Mouse (Mus musculus) midbrain, embryonic 13.5 days (tissue): Measurements from ENCODE around the gene Scube2. TPM values are rescaled to one million over a fixed set of nuclear protein-coding genes. Genes with fewer than 3 reads are reported as not detected.

Source experiments
- ATAC-seq: fragments of 200-750 bp; cut with Nextera tagmentation; 2 replicates; pipeline ENCODE4 v1.8.0; 2017; ENCODE audit warnings: mild to moderate bottlenecking, moderate TSS enrichment, moderate library complexity
- H3K27ac ChIP-seq: fragments of 300-500 bp; sonication (generic); 2 replicates; pipeline ENCODE4 v1.5.1; 2015; ENCODE audit warnings: inconsistent platforms, mild to moderate bottlenecking, moderate library complexity
- H3K27me3 ChIP-seq: fragments of 300-500 bp; sonication (generic); 2 replicates; pipeline ENCODE4 v1.6.1; 2015; ENCODE audit warnings: mild to moderate bottlenecking, inconsistent platforms
- H3K36me3 ChIP-seq: fragments of 300-500 bp; sonication (generic); 2 replicates; pipeline ENCODE4 v1.6.1; 2015; ENCODE audit warnings: mild to moderate bottlenecking, inconsistent platforms
- H3K4me1 ChIP-seq: fragments of 300-500 bp; sonication (generic); replicated peaks from 2 replicates; pipeline ENCODE4 v1.6.1; 2015; ENCODE audit warnings: inconsistent platforms
- H3K4me2 ChIP-seq: fragments of 300-500 bp; sonication (generic); replicated peaks from 2 replicates; pipeline ENCODE4 v1.6.1; 2015; ENCODE audit warnings: moderate library complexity, mild to moderate bottlenecking, inconsistent platforms
- H3K4me3 ChIP-seq: fragments of 300-500 bp; sonication (generic); replicated peaks from 2 replicates; pipeline ENCODE4 v1.5.1; 2015; ENCODE audit warnings: mild to moderate bottlenecking, inconsistent platforms
- H3K9ac ChIP-seq: fragments of 300-500 bp; sonication (generic); replicated peaks from 2 replicates; pipeline ENCODE4 v1.6.1; 2015; ENCODE audit warnings: mild to moderate bottlenecking, inconsistent platforms
- H3K9me3 ChIP-seq: fragments of 300-500 bp; sonication (generic); 2 replicates; pipeline ENCODE4 v1.6.1; 2016; ENCODE audit warnings: mild to moderate bottlenecking, inconsistent platforms
- WGBS: fragments of 180-500 bp; shearing (Covaris S2); methylation state at CpG from one replicate; pipeline ENCODE4 v1.1.7; 2015; 5-methylcytosine and 5-hydroxymethylcytosine counted together
- polyA plus RNA-seq: library from polyadenylated mRNA; unstranded; fragments of >200 nt; fragmentation: Nextera tagmentation; extraction: Ambion mirVana; gene quantifications from 2 replicates; pipeline ENCODE4 v1.2.1, GENCODE M21; 2015

The Scube2 gene
- polyA plus RNA-seq, 1 experiment from 2014 or later, result 1.7 TPM

DNA sequence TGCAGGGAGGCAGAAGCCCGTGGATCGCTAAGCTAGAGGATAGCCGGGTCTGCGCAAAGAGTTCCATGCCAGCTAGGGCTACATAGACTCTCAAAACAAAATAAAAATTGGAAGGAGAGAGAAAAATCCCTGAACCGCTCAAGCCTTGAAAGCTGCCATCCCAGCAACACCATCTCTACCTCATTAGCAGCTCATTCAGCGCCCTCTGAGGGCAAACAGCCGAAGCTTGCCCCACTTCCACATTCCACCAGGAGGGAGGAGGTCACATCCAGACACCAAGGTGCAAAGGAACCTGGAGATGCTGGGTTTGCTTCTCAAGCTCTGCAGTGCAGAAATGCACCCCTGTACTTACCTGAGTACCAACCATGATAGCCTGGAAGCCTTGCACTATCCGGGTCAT lies 10.6 kb upstream of the Scube2 start:
- 84% methylated on average over 8 of the region's 8 CpGs for WGBS
- ATAC-seq, result no peak
- Histone ChIP-seq H3K9me3 (no peaks in the 10 kb centered on the region), H3K9ac (no peak overlapping the region), H3K36me3 (no peaks in the 10 kb centered on the region), H3K27ac (0 out of 2 replicates have a peak overlapping the region, but pooled peaks have one; percentile 35), H3K4me2 (no peak overlapping the region), H3K27me3 (no peaks in the 10 kb centered on the region), H3K4me1 (peaks cover 5% of the 10 kb centered on the region; the same call in 1 of the 2 replicates), H3K4me3 (no peak overlapping the region)

GRCm38 (mm10) chr7:109875598-109875997 lies 10.1 kb upstream of the Scube2 start:
- no peak for ATAC-seq
- Histone ChIP-seq H3K27me3 (no peaks in the 10 kb centered on the region), H3K9ac (no peak overlapping the region), H3K4me2 (no peak overlapping the region), H3K27ac (peak overlapping the region; percentile 35; the same call in 1 of the 2 replicates), H3K4me1 (peaks cover 5% of the 10 kb centered on the region; the same call in 1 of the 2 replicates), H3K4me3 (no peak overlapping the region), H3K36me3 (no peaks in the 10 kb centered on the region), H3K9me3 (no peaks in the 10 kb centered on the region)
- WGBS, result 63% methylated on average over 3 of the region's 3 CpGs

DNA sequence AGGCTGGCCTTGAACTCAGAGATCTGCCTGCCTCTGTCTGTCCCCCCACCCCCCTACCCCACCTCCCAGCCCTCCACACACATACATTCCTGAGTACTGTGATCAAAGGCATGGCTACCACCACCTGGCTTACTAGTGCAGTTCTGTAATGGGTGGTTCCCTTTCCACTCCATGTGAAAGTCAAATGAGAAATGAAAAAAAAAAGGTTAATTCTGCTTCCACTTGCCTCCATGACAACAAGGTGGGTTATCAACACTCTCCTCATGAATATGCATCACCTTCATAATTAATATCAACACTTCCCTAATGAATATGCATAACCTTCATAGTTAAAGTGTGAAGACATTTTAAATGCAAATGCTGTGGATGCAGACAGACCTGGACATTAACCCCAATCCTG lies 9.6 kb upstream of the Scube2 start:
- H3K9me3 ChIP-seq, result no peaks in the 10 kb centered on the region
- H3K27me3 ChIP-seq, result no peaks in the 10 kb centered on the region
- no peak overlapping the region for H3K9ac ChIP-seq
- H3K36me3 ChIP-seq, result no peaks in the 10 kb centered on the region
- H3K4me1 ChIP-seq, result peaks cover 5% of the 10 kb centered on the region; the same call in 1 of the 2 replicates
- 0 out of 2 replicates have a peak, but pooled peaks have one; percentile 53 for ATAC-seq
- H3K4me3 ChIP-seq, result no peak overlapping the region
- no peak overlapping the region for H3K4me2 ChIP-seq
- H3K27ac ChIP-seq, result no peak overlapping the region

DNA sequence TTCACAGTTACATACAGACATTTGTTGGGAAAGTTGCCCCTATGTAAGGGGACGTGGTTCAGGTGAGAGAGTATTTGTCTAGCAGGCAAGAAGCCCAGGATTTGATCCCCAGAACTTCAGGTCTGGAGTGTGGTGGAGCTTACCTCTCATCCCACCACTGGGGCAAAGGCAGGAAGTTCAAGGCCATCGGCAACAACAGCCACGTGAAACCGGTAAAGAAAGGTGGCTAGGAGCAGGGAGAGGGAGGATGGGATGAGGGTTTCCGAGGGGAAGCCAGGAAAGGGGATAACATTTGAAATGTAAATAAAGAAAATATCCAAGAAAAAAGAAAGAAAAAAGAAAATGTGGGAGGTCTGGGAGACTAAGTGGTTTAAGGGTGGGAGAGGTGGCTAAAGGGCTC lies 7.7 kb upstream of the Scube2 start:
- Histone ChIP-seq H3K27ac (no peak overlapping the region), H3K4me1 (peaks cover 5% of the 10 kb centered on the region; the same call in 1 of the 2 replicates), H3K9me3 (no peaks in the 10 kb centered on the region), H3K9ac (no peak overlapping the region), H3K4me2 (no peak overlapping the region), H3K4me3 (no peak overlapping the region), H3K36me3 (no peaks in the 10 kb centered on the region), H3K27me3 (0 out of 2 replicates have a peak, but pooled peaks cover 3% of the 10 kb centered on the region)
- no peak for ATAC-seq
- 69% methylated on average over 5 of the region's 5 CpGs for WGBS

DNA sequence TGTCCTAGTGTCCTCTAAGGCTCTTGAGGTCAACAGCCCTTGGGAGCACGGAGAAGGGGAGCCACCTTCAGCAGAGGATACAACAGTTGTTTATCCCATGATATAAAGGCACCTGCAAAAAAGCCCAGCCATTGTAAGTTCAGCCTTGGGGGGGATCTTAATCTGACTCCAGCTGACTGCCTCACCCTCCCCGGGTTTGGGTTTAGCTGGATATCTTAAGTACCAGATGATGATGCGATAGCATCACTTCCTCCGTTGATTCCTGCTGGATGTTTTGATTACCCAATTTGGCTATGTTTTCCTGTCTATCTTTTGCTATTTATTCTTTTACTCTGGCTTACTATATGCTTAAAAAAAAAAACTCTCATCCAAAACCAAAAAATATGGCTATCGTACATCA lies 5.8 kb upstream of the Scube2 start:
- Histone ChIP-seq H3K27me3 (peaks cover 12% of the 10 kb centered on the region), H3K4me2 (no peak overlapping the region), H3K4me3 (no peak overlapping the region), H3K9me3 (no peaks in the 10 kb centered on the region), H3K4me1 (peaks cover 11% of the 10 kb centered on the region), H3K9ac (no peak overlapping the region), H3K36me3 (no peaks in the 10 kb centered on the region), H3K27ac (no peak overlapping the region)
- WGBS, result 83% methylated on average over 5 of the region's 5 CpGs
- ATAC-seq, result no peak

GRCm38 (mm10) chr7:109868498-109868897 lies 3.0 kb upstream of the Scube2 start:
- 15% methylated on average over 3 of the region's 3 CpGs for WGBS
- H3K9me3 ChIP-seq, result no peaks in the 10 kb centered on the region
- H3K4me1 ChIP-seq, result peaks cover 20% of the 10 kb centered on the region
- no peak overlapping the region for H3K9ac ChIP-seq
- no peaks in the 10 kb centered on the region for H3K36me3 ChIP-seq
- no peak overlapping the region for H3K4me3 ChIP-seq
- peaks cover 33% of the 10 kb centered on the region for H3K27me3 ChIP-seq
- H3K27ac ChIP-seq, result no peak overlapping the region
- ATAC-seq, result no peak
- H3K4me2 ChIP-seq, result no peak overlapping the region

GRCm38 (mm10) chr7:109866643-109867042 lies 1.2 kb upstream of the Scube2 start:
- 25% methylated on average over 3 of the region's 3 CpGs for WGBS
- Histone ChIP-seq H3K27me3 (peaks cover 41% of the 10 kb centered on the region), H3K4me2 (no peak overlapping the region), H3K36me3 (no peaks in the 10 kb centered on the region), H3K4me3 (no peak overlapping the region), H3K9ac (no peak overlapping the region), H3K4me1 (peaks cover 20% of the 10 kb centered on the region), H3K27ac (no peak overlapping the region), H3K9me3 (no peaks in the 10 kb centered on the region)
- ATAC-seq, result 0 out of 2 replicates have a peak, but pooled peaks have one; percentile 22

DNA sequence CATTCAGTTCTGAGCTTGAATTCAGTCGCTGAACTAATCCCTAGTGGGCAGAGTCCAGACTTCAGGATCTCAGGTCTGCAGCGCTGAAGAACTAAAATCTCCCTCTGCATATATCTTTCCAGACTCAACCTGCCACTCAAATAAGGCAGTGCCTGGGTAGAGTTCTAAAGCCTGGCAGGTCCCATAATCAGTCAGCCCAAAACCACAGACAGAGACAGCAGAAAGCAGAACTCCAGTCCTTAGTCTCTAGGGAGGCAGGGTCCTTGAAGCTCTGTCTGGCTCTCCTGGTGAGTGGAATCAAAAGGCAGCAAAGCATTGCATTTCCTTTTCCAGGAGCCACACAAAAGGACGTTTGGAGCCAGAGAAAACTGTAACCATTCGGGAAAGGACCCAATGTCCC lies 1.9 kb downstream of the Scube2 start:
- H3K4me1 ChIP-seq, result peaks cover 20% of the 10 kb centered on the region
- no peak overlapping the region for H3K4me3 ChIP-seq
- no peak for ATAC-seq
- H3K36me3 ChIP-seq, result no peaks in the 10 kb centered on the region
- peaks cover 41% of the 10 kb centered on the region for H3K27me3 ChIP-seq
- H3K9ac ChIP-seq, result no peak overlapping the region
- no peak overlapping the region for H3K4me2 ChIP-seq
- H3K27ac ChIP-seq, result no peak overlapping the region
- no peaks in the 10 kb centered on the region for H3K9me3 ChIP-seq
- 12% methylated on average over 4 of the region's 4 CpGs for WGBS

DNA sequence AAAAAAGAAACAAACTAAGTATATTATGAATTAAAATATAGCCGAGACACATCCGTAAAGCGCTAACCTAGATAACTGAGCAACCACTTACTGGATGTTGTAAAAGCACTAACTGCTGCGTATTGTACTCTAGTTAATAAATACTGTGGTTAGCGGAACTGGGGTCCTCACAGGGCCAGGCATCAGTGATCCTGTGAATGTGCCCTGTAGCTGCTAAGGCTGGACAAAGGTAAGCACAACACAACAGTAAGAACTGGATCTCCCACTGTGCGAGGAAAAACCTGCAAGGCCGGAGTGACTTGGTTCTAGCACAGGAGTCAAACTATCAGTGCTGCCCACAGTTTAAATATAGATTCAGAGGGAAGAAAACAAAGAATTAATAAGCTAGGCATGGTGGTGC lies 5.3 kb downstream of the Scube2 start:
- Histone ChIP-seq H3K36me3 (no peaks in the 10 kb centered on the region), H3K4me2 (no peak overlapping the region), H3K4me3 (no peak overlapping the region), H3K4me1 (peaks cover 6% of the 10 kb centered on the region), H3K9ac (no peak overlapping the region), H3K27me3 (peaks cover 25% of the 10 kb centered on the region), H3K27ac (no peak overlapping the region), H3K9me3 (no peaks in the 10 kb centered on the region)
- 89% methylated on average over 7 of the region's 7 CpGs for WGBS
- ATAC-seq, result no peak

- no peaks in the 10 kb centered on the region for H3K4me1 ChIP-seq
- H3K9me3 ChIP-seq, result no peaks in the 10 kb centered on the region
- H3K27ac ChIP-seq, result no peak overlapping the region
- ATAC-seq, result no peak
- no peak overlapping the region for H3K9ac ChIP-seq
- H3K36me3 ChIP-seq, result no peaks in the 10 kb centered on the region
- H3K4me3 ChIP-seq, result no peak overlapping the region
- H3K4me2 ChIP-seq, result no peak overlapping the region
- H3K27me3 ChIP-seq, result peaks cover 17% of the 10 kb centered on the region
- 57% methylated on average over 6 of the region's 6 CpGs for WGBS
These were observed 6.1 kb downstream of the Scube2 start for GRCm38 (mm10) chr7:109859354-109859753.

DNA sequence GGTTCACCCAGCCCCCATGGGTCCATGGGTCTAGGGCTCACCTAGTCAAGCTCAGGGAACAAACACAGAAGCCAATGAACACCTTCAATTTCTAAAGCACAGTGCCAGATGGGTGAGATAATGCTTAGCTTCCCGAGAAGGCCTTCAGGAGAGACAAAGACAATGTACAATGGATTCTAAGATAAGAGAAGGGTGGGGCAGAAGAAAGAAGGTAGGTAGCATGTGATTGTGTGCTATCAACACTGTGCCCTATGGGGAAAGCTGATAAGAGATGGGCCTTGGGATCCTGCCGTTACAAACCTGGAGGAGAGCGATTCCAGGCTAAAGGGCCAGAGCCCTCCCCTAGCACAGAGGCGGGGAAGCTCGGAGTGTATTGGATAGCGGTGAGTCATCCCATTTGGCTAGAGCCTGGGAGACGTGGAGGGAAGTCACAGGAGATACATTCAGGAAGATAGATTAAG lies 12.7 kb downstream of the Scube2 start:
- Histone ChIP-seq H3K9me3 (no peaks in the 10 kb centered on the region), H3K4me2 (no peak overlapping the region), H3K4me3 (no peak overlapping the region), H3K9ac (no peak overlapping the region), H3K27ac (no peak overlapping the region), H3K4me1 (peaks cover 27% of the 10 kb centered on the region), H3K36me3 (no peaks in the 10 kb centered on the region), H3K27me3 (0 out of 2 replicates have a peak, but pooled peaks cover 3% of the 10 kb centered on the region)
- 74% methylated on average over 7 of the region's 7 CpGs for WGBS
- ATAC-seq, result no peak

DNA sequence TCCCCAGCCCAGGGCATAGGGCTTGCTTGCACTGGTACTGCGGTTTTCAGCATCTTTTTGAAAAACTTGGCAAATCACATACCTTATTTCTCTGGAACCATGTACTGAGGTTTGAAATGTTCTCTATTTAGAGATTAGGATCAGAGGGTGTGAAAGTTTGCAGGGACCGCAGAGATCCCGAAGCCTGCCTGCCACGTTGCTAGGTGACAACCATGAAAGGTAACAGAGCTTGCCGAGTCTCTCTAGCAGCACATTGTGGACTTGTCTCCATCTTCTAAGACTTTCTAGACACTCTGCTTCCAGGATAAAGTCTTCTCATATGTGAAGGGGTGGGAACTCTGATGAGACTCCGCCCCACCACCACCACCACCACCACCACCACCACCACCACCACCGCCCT lies 13.5 kb downstream of the Scube2 start:
- ATAC-seq, result no peak

DNA sequence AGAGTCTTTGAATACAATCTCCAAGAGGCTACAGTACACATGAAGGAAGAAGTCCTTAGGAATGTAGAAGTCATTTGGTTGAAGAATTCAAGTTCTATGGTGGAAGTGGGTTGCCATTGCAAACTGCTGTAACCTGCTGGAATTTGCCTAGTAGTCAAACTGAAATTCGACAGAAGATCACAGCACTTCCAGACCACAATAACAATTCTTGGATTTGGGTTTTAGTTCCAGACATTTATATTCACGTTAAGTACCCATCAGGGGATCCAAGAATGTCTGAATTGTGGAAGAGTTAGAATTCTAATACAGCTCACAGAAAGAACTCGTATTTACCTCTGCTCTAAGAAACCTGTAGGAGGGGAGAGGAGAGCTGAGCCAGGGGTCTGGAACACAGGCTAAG lies 14.9 kb downstream of the Scube2 start:
- Histone ChIP-seq H3K4me1 (peaks cover 27% of the 10 kb centered on the region), H3K9me3 (no peaks in the 10 kb centered on the region), H3K9ac (no peak overlapping the region), H3K36me3 (no peaks in the 10 kb centered on the region), H3K4me2 (no peak overlapping the region), H3K27me3 (0 out of 2 replicates have a peak, but pooled peaks cover 3% of the 10 kb centered on the region), H3K4me3 (no peak overlapping the region), H3K27ac (no peak overlapping the region)
- no peak; the same call in 1 of the 2 replicates for ATAC-seq
- 19% methylated on average over 3 of the region's 3 CpGs for WGBS

More for the DNA sequence above, 13.5 kb downstream of the Scube2 start:
- H3K27me3 ChIP-seq, result 0 out of 2 replicates have a peak, but pooled peaks cover 3% of the 10 kb centered on the region
- 69% methylated on average over 7 of the region's 7 CpGs for WGBS
- H3K9ac ChIP-seq, result no peak overlapping the region
- no peak overlapping the region for H3K4me2 ChIP-seq
- no peaks in the 10 kb centered on the region for H3K36me3 ChIP-seq
- H3K4me1 ChIP-seq, result peaks cover 27% of the 10 kb centered on the region
- H3K4me3 ChIP-seq, result no peak overlapping the region
- no peak overlapping the region for H3K27ac ChIP-seq
- no peaks in the 10 kb centered on the region for H3K9me3 ChIP-seq
